Mouse (Mus musculus) hindbrain, embryonic 11.5 days (tissue): ENCODE measurements around the gene Canx. TPM values are rescaled to one million over a fixed set of nuclear protein-coding genes. Genes with fewer than 3 reads are reported as not detected.
A peak's percentile ranks its signal among the peaks of the same experiment; 100 is the strongest.

Experiments
- ATAC-seq: fragments of 200-750 bp; cut with Nextera tagmentation; 2 replicates; pipeline ENCODE4 v1.8.0; 2017; ENCODE audit warnings: mild to moderate bottlenecking, moderate TSS enrichment, moderate library complexity; ENCODE audit not compliant: low FRiP score
- DNase-seq: peaks from one replicate; pipeline ENCODE4 v3.0.0-alpha.2; 2015; ENCODE audit warnings: low spot score
- H3K27ac ChIP-seq: fragments of 300-500 bp; sonication (generic); 2 replicates; pipeline ENCODE4 v1.5.1; 2014; ENCODE audit warnings: mild to moderate bottlenecking, low read depth, low read length
- H3K27me3 ChIP-seq: fragments of 300-500 bp; sonication (generic); 2 replicates; pipeline ENCODE4 v1.6.1; 2014; ENCODE audit warnings: mild to moderate bottlenecking, low read length, moderate library complexity, mixed read lengths; ENCODE audit not compliant: control insufficient read depth, insufficient read depth
- H3K36me3 ChIP-seq: fragments of 300-500 bp; sonication (generic); 2 replicates; pipeline ENCODE4 v1.6.1; 2014; ENCODE audit warnings: mild to moderate bottlenecking, low read length, moderate library complexity, mixed read lengths; ENCODE audit not compliant: control insufficient read depth, insufficient read depth
- H3K4me1 ChIP-seq: fragments of 300-500 bp; sonication (generic); replicated peaks from 2 replicates; pipeline ENCODE4 v1.6.1; 2014; ENCODE audit warnings: low read length, mixed read lengths; ENCODE audit not compliant: control insufficient read depth, insufficient read depth
- H3K4me2 ChIP-seq: fragments of 300-500 bp; sonication (generic); replicated peaks from 2 replicates; pipeline ENCODE4 v1.6.1; 2014; ENCODE audit warnings: mild to moderate bottlenecking, low read depth, low read length
- H3K4me3 ChIP-seq: fragments of 300-500 bp; sonication (generic); 2 replicates; pipeline ENCODE4 v1.5.1; 2014; ENCODE audit warnings: low read depth, low read length
- H3K9ac ChIP-seq: fragments of 300-500 bp; sonication (generic); 2 replicates; pipeline ENCODE4 v1.6.1; 2014; ENCODE audit warnings: low read depth, low read length
- H3K9me3 ChIP-seq: fragments of 300-500 bp; sonication (generic); 2 replicates; pipeline ENCODE4 v1.6.1; 2016; ENCODE audit warnings: low read length; ENCODE audit not compliant: control insufficient read depth
- WGBS: fragments of 180-500 bp; shearing (Covaris S2); extraction: QIAGEN DNeasy Blood & Tissue Kit; methylation state at CpG from one replicate; pipeline ENCODE4 v1.1.7; 2014; 5-methylcytosine and 5-hydroxymethylcytosine counted together
- polyA plus RNA-seq: library from polyadenylated mRNA; unstranded; fragments of >200 nt; fragmentation: Nextera tagmentation; extraction: Ambion mirVana; gene quantifications from 2 replicates; pipeline ENCODE4 v1.2.1, GENCODE M21; 2014

Canx gene
- polyA plus RNA-seq, 1 experiment from 2014 or later: 267 TPM

DNA sequence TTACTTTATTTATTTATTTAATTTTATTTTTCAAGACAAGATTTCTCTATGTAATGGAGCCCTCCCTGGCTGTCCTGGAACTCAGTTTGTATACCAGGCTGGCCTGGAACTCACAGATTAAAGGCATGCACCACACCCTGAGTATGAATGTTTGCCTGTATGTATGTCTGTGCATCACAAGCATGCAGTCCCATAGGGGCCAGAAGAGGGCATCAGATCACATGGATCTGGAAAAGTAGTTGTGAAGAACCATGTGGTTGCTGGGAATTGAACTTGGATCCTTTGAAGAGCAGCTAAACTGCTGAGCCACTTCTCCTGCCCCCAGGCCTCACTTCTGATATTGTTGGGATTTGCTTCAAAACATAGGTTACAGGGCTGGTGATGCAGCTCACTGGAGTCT, 48.4 kb downstream of the Canx start:
- H3K36me3 ChIP-seq: no peaks in the 10 kb centered on the region
- DNase-seq (no peak), ATAC-seq (no peak)
- no peak overlapping the region for H3K4me3 ChIP-seq
- no peaks in the 10 kb centered on the region for H3K4me1 ChIP-seq
- no peaks in the 10 kb centered on the region for H3K27me3 ChIP-seq
- no peaks in the 10 kb centered on the region for H3K9me3 ChIP-seq
- no peak overlapping the region for H3K9ac ChIP-seq
- H3K4me2 ChIP-seq: no peak overlapping the region
- no peak overlapping the region for H3K27ac ChIP-seq

DNA sequence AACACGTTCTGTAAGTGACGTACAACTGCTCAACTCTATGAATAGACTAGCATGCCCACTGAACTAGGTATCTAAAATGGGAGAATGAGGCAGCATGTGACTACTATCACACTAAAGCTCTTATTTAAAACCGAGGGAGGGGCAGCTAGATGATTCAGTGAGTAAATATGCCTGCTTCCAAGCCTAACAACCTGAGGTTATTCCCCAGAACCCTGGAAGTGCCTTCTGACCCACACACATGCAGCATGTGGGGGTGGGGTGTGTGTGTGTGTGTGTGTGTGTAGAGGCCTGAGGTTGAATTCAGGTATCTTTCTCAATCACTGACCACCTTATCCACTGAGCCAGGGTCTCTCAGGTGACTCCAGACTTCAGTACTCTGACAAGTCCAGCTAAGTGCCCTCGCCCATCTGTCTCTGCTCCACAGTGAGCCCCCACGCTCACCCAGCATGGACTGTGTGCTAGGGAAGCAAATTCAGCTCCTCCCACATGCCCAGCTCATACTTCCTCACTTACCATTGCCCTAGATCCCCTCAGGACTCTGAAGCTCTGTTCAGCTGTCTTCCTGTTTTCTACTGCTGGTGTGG, 49.8 kb downstream of the Canx start:
- WGBS: 92% methylated on average over 5 of the region's 5 CpGs
- Histone ChIP-seq H3K4me1 (no peaks in the 10 kb centered on the region), H3K4me2 (no peak overlapping the region), H3K36me3 (no peaks in the 10 kb centered on the region), H3K4me3 (no peak overlapping the region), H3K27me3 (no peaks in the 10 kb centered on the region), H3K27ac (no peak overlapping the region), H3K9me3 (no peaks in the 10 kb centered on the region), H3K9ac (no peak overlapping the region)
- no peak for ATAC-seq
- DNase-seq: no peak

DNA sequence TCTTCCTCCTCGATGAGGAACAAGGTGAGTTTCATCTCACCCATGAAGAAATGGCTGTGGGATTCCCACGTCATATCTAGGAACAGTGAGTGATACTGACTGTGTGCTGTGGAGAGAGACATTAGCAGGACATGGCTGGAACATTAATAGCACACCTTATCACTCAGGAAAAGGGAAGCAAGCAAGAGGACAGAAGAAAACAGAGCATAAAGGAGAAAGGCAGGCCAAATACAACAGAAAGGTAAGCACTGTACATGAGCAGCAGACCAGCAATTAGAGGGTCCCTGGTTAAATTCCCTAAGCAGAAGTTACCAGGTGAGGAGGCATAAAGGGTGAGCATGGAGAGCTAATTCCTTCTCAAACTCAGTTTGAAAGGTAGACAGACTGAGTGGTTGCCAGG, 50.4 kb downstream of the Canx start:
- no peak overlapping the region for H3K4me2 ChIP-seq
- no peaks in the 10 kb centered on the region for H3K36me3 ChIP-seq
- H3K9ac ChIP-seq: no peak overlapping the region
- H3K4me3 ChIP-seq: no peak overlapping the region
- no peak overlapping the region for H3K27ac ChIP-seq
- ATAC-seq (no peak), DNase-seq (no peak)
- WGBS: 94% methylated on average over 2 of the region's 2 CpGs
- no peaks in the 10 kb centered on the region for H3K4me1 ChIP-seq
- H3K27me3 ChIP-seq: no peaks in the 10 kb centered on the region
- no peaks in the 10 kb centered on the region for H3K9me3 ChIP-seq

DNA sequence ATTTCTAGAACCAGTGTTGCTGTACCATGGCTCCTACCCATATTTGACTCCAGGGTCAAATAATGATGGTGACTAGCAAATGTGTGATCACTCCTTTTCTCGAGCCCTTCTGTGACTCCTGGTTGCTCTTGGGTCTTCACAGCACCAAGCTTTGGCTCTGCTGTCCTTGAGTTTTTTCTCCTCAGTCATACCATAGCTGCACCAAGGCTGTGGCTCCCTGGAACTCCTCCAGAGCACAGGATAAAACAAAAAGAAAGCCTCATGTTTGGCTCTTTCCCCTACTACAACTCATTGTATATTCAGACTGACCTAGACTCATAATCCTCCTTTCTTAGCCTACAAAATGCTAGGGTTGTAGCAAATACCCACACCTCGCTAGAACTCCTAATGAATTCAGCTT, 52.7 kb downstream of the Canx start:
- H3K27ac ChIP-seq: no peak overlapping the region
- H3K9ac ChIP-seq: no peak overlapping the region
- no peaks in the 10 kb centered on the region for H3K4me1 ChIP-seq
- no peaks in the 10 kb centered on the region for H3K9me3 ChIP-seq
- no peak for DNase-seq
- no peak overlapping the region for H3K4me3 ChIP-seq
- H3K27me3 ChIP-seq: no peaks in the 10 kb centered on the region
- H3K36me3 ChIP-seq: no peaks in the 10 kb centered on the region
- ATAC-seq: no peak
- no peak overlapping the region for H3K4me2 ChIP-seq
- WGBS: 83% methylated on average over 2 of the region's 2 CpGs

DNA sequence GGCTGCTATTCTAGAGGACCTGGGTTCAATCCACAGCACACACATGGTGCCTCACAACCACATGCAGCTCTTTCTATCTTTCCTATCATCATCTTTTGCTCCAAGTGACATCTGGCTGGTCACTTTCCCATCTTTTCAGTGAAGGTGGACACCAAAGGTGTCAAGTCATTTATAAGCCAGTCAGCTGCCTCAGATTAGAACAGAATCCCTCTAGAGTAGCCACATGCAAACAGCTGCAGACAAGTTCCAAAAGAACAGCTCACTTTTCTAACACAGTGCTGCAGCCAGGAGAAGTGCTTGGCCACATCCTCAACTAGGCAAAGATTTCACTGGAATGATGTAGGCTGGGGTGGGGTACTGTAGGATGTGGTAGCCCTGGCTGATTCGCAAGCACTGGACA, 55.6 kb downstream of the Canx start:
- peaks cover 14% of the 10 kb centered on the region; the same call in 1 of the 2 replicates for H3K36me3 ChIP-seq
- H3K4me2 ChIP-seq: no peak overlapping the region
- no peaks in the 10 kb centered on the region for H3K27me3 ChIP-seq
- H3K9me3 ChIP-seq: no peaks in the 10 kb centered on the region
- no peak overlapping the region for H3K4me3 ChIP-seq
- H3K4me1 ChIP-seq: no peaks in the 10 kb centered on the region
- H3K27ac ChIP-seq: no peak overlapping the region
- ATAC-seq (no peak), DNase-seq (no peak)
- H3K9ac ChIP-seq: no peak overlapping the region
- 100% methylated on average over 1 of the region's 1 CpGs for WGBS

DNA sequence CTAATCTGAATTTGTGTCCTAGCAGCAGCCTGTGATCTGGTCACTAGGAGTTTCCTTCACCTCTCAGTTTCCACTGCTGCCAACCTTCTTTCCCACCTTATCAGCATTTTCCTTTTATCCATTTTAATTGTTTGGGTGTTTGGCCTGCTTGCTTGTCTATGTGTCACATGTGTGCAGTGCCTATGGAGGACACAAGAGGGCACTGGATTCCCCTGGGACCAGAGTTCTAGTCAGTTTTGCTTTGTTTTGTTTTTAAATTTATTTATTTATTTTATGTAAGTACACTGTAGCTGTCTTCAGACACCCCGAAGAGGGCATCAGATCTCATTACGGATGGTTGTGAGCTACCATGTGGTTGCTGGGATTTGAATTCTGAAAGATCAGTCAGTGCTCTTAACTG, 56.3 kb downstream of the Canx start:
- Histone ChIP-seq H3K4me3 (no peak overlapping the region), H3K36me3 (peaks cover 17% of the 10 kb centered on the region; the same call in 1 of the 2 replicates), H3K27me3 (no peaks in the 10 kb centered on the region), H3K9me3 (no peaks in the 10 kb centered on the region), H3K9ac (no peak overlapping the region), H3K4me2 (no peak overlapping the region), H3K4me1 (no peaks in the 10 kb centered on the region), H3K27ac (no peak overlapping the region)
- ATAC-seq (no peak), DNase-seq (peak; percentile 35)
- WGBS: 89% methylated on average over 2 of the region's 2 CpGs

DNA sequence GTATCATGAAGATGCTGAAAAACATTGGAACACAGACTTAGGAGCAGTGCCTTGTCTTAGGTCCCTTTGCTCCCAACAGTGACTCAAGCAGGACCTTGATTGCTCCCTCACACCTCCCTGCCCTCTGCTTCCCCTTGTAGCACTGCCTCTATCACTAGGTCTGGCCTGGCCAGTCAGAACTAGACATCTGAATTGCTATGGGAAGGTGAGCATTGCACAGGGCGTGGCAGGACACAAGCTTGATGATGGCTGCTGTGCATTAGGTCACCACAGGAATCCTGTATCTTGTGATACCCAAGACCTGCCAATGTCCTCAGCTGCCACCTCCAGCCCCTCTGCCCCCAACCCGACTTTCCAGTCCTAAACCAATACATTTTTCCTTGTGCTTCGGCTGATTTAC, 58.5 kb downstream of the Canx start:
- Histone ChIP-seq H3K9ac (no peak overlapping the region), H3K27me3 (no peaks in the 10 kb centered on the region), H3K9me3 (no peaks in the 10 kb centered on the region), H3K4me1 (no peaks in the 10 kb centered on the region), H3K36me3 (peaks cover 22% of the 10 kb centered on the region), H3K4me3 (no peak overlapping the region), H3K4me2 (no peak overlapping the region), H3K27ac (no peak overlapping the region)
- ATAC-seq (no peak), DNase-seq (no peak)
- 94% methylated on average over 3 of the region's 3 CpGs for WGBS

DNA sequence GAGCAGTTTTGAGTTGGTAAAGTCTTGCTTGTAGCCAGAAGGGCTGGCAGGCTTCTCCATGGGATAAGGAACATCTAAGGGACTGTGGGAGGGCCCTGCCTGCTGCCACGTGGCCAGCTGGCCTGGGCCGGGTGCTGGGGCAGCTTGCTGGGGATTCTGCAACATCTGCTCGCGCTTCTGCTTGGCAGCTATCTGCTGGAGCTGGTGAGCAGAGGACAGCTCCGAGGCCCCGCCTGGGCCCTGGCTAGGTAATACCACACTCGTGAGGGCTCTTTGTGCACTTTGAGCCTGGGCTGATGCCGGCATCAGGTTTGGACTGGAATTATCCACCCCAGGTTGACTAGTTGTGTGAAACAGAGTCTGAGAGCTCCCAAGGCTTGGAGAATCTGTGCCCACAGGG, 59.5 kb downstream of the Canx start:
- Histone ChIP-seq H3K9me3 (no peaks in the 10 kb centered on the region), H3K9ac (no peak overlapping the region), H3K4me3 (no peak overlapping the region), H3K27ac (no peak overlapping the region), H3K4me1 (no peaks in the 10 kb centered on the region), H3K36me3 (peaks cover 25% of the 10 kb centered on the region), H3K27me3 (no peaks in the 10 kb centered on the region), H3K4me2 (no peak overlapping the region)
- DNase-seq (no peak), ATAC-seq (no peak)
- WGBS: 90% methylated on average over 8 of the region's 8 CpGs

DNA sequence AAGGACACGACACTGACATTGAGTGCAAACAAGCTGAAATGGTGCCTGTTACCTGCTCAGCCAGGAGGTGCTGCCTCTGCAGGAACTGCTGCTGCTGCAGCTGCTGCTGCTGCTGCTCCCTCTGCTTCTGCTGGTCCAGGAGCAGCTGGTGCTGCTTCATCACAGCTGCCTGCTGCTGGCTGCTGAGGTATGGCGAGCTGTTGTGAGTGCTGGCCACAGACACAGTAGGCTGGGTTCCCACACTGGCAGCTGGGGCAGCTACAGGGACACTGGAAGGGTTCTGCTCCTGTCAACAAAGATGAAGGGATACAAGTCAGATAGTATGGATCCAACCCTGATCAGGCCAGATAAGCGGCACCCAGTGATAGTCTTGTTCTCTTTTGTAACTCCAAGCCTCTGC, 62.3 kb downstream of the Canx start:
- Histone ChIP-seq H3K36me3 (peaks cover 25% of the 10 kb centered on the region), H3K9me3 (no peaks in the 10 kb centered on the region), H3K27ac (no peak overlapping the region; the same call in 1 of the 2 replicates), H3K9ac (no peak overlapping the region), H3K27me3 (no peaks in the 10 kb centered on the region), H3K4me2 (no peak overlapping the region), H3K4me1 (no peaks in the 10 kb centered on the region), H3K4me3 (no peak overlapping the region)
- WGBS: 92% methylated on average over 3 of the region's 3 CpGs
- no peak for ATAC-seq
- DNase-seq: no peak
